Mouse (Mus musculus) kidney, postnatal 0 days (tissue): ENCODE data around the gene Ublcp1. TPM values are rescaled to one million over a fixed set of nuclear protein-coding genes. Genes with fewer than 3 reads are reported as not detected.

Source experiments
- ATAC-seq: fragments of 200-750 bp; cut with Nextera tagmentation; replicated peaks from 2 replicates; pipeline ENCODE4 v1.8.0; 2017; ENCODE audit warnings: low read depth, moderate number of reproducible peaks, moderate TSS enrichment, moderate library complexity; ENCODE audit not compliant: low FRiP score
- DNase-seq: peaks from one replicate; pipeline ENCODE4 v3.0.0-alpha.2; 2016; ENCODE audit warnings: low spot score
- H3K27ac ChIP-seq: fragments of 300-500 bp; sonication (generic); 2 replicates; pipeline ENCODE4 v1.5.1; 2014; ENCODE audit warnings: mild to moderate bottlenecking
- H3K27me3 ChIP-seq: fragments of 300-500 bp; sonication (generic); 2 replicates; pipeline ENCODE4 v1.6.1; 2014; ENCODE audit warnings: low read length, mixed read lengths; ENCODE audit not compliant: insufficient read depth
- H3K36me3 ChIP-seq: fragments of 300-500 bp; sonication (generic); 2 replicates; pipeline ENCODE4 v1.6.1; 2014; ENCODE audit warnings: low read length, mixed read lengths; ENCODE audit not compliant: insufficient read depth
- H3K4me1 ChIP-seq: fragments of 300-500 bp; sonication (generic); replicated peaks from 2 replicates; pipeline ENCODE4 v1.6.1; 2014; ENCODE audit warnings: antibody characterized with exemption, low read length, mixed read lengths; ENCODE audit not compliant: insufficient read depth
- H3K4me2 ChIP-seq: fragments of 300-500 bp; sonication (generic); 2 replicates; pipeline ENCODE4 v1.6.1; 2014; ENCODE audit warnings: mild to moderate bottlenecking, low read length, moderate library complexity, mixed read lengths
- H3K4me3 ChIP-seq: fragments of 300-500 bp; sonication (generic); replicated peaks from 2 replicates; pipeline ENCODE4 v1.5.1; 2014; ENCODE audit warnings: low read depth, low read length
- H3K9ac ChIP-seq: fragments of 300-500 bp; sonication (generic); 2 replicates; pipeline ENCODE4 v1.6.1; 2014; ENCODE audit warnings: low read depth, low read length
- H3K9me3 ChIP-seq: fragments of 300-500 bp; sonication (generic); replicated peaks from 2 replicates; pipeline ENCODE4 v1.6.1; 2016; ENCODE audit warnings: low read length, inconsistent platforms, mixed read lengths
- CTCF ChIP-seq: IDR thresholded peaks from 2 replicates; pipeline ENCODE4 v1.5.1; 2016; ENCODE audit warnings: antibody characterized with exemption, low read depth, mild to moderate bottlenecking, moderate library complexity
- WGBS: fragments of 180-500 bp; shearing (Covaris S2); extraction: QIAGEN DNeasy Blood & Tissue Kit; methylation state at CpG from one replicate; pipeline ENCODE4 v1.1.7; 2014; 5-methylcytosine and 5-hydroxymethylcytosine counted together
- microRNA-seq: library from miRNA; unstranded; fragments of <30 nt; microRNA quantifications from one replicate; pipeline ENCODE4, GENCODE M21; 2016
- polyA plus RNA-seq: library from polyadenylated mRNA; unstranded; fragments of >200 nt; fragmentation: Nextera tagmentation; extraction: Ambion mirVana; gene quantifications from 2 replicates; pipeline ENCODE4 v1.2.1, GENCODE M21; 2015

Gene Ublcp1
- polyA plus RNA-seq, 1 experiment from 2014 or later, result 71.6 TPM

DNA sequence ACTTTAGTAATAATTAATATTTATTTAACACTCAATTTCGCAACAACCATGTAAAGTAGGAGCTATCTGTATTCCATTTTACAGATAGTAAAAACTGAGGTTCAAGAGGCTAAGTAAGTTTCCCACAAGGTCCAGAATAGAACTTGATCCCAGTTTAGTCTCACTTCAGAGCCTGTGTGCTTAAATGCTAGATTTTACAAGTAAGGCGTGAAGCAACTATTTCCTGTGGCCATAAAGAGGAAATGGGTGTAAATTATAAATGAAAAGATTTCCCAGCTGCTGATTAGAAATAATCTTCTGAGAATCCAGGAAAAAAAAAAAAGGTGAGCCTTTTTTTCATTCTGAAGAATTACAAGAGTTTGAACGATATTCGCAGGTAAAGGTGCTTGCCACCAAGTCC, 65.2 kb downstream of the Ublcp1 start:
- H3K4me3 ChIP-seq, result no peak overlapping the region
- no peak for TF ChIP-seq CTCF
- ATAC-seq, result no peak

More for the DNA sequence above, 65.2 kb downstream of the Ublcp1 start:
- no peak overlapping the region for H3K4me2 ChIP-seq
- H3K27me3 ChIP-seq, result no peaks in the 10 kb centered on the region
- no peak for DNase-seq
- 80% methylated on average over 4 of the region's 4 CpGs for WGBS
- no peak overlapping the region for H3K9ac ChIP-seq
- H3K36me3 ChIP-seq, result no peaks in the 10 kb centered on the region
- no peaks in the 10 kb centered on the region for H3K9me3 ChIP-seq
- no peak overlapping the region for H3K27ac ChIP-seq
- H3K4me1 ChIP-seq, result no peaks in the 10 kb centered on the region

Small RNA genes lying within 50 kb of the gene (microRNA-seq; reads per million reads assigned to microRNA genes)
- gene Gm22121, result not detected

Other genes starting within 250 kb of the Ublcp1 start
- gene Il12b, start 70.4 kb downstream of the Ublcp1 start, polyA plus RNA-seq, result 0.06 and 0.09 TPM in 2 replicates
- gene Rnf145, start 48.5 kb upstream of the Ublcp1 start, polyA plus RNA-seq, result 51.8 and 61.4 TPM in 2 replicates
- 18.5 and 19.6 TPM in 2 replicates for gene Ebf1, start 146.8 kb upstream of the Ublcp1 start, polyA plus RNA-seq